Mouse (Mus musculus): ENCODE results near the gene Vkorc1l1. TPM values are rescaled to one million over a fixed set of nuclear protein-coding genes. Genes with fewer than 3 reads are reported as not detected.
"Not testable (repeated sequence)": the region's sequence is repeated elsewhere in the genome, so short reads cannot be mapped to it uniquely, and the experiment has no call there.

Gene Vkorc1l1
- total RNA-seq (2017), result 39.8 and 42.5 TPM in 2 replicates

DNA sequence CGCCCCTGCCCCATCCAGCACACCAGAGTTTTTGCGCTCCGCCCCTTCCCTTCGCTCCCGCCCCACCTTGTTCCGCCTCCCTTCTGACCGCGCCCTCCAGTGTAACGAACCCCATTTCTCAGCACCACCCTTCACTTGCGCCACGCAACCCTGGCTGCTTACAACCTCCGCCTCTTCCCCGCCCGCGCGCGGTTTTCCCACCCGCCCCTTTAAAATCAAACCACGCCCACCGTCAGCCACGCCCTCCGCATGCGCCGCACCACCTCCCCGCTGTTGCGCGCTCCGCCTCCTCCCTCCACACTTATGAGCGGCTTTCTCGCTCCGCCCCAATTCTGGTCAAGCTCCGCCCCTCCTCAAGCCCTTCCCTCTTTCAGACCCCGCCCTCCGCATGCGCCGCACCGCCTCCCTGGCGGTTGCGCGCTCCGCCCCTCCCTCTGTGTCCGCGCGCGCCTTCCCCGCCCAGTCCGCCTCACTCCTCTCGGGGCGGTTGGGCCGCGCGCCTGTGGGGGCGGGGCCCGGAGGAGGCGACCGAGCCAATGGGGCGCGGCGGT is at the start of gene Vkorc1l1:
Gene Vkorc1l1, plus strand, starts transcription at position 476 of the 551 bp plus-strand sequence.
- peak; percentile 90 for ATAC-seq (replicated peaks; ENCODE audit: low read depth, poor library complexity, severe bottlenecking)

DNA sequence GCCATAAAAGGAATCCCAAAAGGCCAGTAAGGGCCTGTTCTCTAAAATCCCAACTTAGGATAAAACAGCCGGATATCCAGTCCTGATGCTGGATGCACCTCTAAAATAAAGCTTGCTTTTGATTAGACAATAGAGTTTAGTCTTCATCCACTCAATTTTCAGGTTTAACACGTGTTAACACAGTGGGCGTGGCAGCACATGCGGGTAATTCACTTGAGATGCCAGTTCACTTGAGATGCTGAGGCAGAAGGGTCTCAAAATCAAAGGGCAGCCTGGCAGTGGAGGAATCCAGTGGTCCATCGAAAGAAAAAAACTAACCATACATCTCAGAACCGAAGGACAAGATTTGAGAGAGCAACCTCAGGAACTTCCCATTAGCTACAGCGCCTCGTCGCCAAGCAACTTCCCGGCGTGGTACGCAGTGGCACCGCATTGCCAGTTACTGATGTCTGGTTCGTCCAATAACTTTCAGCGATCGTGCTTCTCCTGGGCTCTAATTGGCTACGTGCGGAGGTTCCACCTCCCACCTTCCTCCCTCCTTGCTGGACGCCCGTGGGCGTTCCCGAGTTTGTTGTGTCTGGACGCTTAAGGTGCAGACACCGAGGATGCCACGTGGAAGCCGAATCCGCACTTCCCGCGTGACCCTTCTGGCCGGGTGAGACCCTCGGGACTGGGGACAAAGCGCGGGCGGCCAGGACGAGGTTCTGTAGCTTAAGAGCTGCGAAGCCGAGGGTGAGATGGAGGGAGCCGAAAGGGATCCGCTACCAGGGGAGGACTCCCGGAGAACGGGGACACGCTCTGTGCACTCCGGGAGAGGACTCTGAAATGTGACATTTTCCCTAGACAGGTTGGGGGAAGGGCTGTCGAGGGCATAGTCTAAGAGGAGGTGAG is 46.3 kb upstream of the Vkorc1l1 start, which contains the start of gene Zbed5:
Gene Zbed5, plus strand, starts transcription at position 526 of the 891 bp plus-strand sequence.
- ATAC-seq (replicated peaks; ENCODE audit: low read depth, poor library complexity, severe bottlenecking), result peak; percentile 100

DNA sequence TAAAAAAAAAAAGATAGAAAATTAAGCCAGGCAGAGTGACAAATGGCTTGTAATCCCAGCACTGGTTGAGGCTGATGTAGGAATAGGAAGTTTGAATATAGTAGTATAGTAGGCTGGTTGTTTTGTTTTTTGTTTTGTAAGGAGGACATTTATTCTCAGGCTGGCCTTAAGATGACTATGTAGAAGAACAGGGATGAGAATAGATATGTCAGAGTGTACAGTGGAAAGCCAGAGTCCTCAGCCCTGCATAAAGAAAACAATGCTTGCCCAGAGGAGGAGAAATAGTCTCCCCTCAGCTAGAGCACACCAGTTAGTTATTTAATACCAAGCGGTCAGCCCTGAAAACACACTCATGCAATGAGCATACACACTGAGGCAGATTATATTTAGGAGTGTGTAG is 43.3 kb upstream of the Vkorc1l1 start, which contains the start of gene Phkg1:
Gene Phkg1, minus strand, starts transcription at position 101 of the 400 bp plus-strand sequence.
- no peak for ATAC-seq (replicated peaks; ENCODE audit: low read depth, poor library complexity, severe bottlenecking)

DNA sequence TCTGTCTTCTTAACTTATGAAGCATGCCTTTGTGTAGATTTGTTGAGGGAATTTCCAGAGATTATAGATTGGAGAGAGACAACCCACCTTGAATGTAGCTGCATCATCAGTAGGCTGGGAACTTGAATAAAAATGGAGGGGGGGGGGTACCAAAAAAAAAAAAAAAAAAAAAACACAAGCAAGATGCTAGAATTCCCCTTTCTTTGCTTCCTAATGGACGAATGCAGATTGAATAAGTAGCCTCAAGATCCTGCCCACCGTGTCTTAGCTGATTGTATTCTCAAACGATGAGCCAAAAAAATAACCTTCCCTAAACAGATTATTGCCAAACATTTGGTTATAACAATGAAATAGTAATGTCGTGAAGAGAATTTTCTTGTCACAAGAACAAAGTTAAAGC is 34.0 kb upstream of the Vkorc1l1 start:
- no peak for ATAC-seq (replicated peaks; ENCODE audit: low read depth, poor library complexity, severe bottlenecking)

DNA sequence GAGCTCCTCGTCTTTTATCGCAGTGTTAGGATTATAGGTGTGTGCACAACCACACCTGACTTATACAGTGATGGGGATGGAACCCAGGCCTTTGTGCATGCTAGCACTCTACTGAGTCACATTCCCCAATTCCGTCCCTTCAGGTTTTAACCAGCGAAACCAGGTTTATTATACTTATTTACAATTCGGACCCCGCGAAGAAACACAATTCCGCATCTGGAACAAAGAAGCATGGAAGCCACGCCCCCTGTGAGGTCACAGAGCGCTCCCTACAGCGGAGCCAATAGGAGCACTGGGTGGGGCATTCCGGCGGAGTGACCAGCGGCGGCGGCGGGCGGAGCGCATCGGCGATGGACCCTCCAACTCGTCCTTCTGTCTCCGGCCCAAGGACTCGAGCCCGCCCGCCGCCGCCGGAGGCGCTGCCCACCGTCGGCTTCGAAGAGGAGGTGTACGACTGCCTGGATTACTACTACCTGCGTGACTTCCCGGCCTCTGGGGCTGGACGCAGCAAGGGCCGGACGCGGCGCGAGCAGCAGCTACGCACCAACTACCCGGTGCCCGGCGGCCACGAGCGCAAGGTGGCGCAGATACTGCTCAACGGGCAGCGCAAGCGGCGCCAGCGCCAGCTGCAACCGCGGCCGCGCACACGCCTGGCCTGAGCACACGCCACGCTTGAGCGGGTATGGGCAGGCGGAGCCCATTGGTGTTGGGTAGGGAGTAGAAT is 33.4 kb upstream of the Vkorc1l1 start, which contains the start of gene Nupr1l:
Gene Nupr1l, plus strand, starts transcription at position 299 of the 724 bp plus-strand sequence.
- ATAC-seq (replicated peaks; ENCODE audit: low read depth, poor library complexity, severe bottlenecking), result peak; percentile 97

DNA sequence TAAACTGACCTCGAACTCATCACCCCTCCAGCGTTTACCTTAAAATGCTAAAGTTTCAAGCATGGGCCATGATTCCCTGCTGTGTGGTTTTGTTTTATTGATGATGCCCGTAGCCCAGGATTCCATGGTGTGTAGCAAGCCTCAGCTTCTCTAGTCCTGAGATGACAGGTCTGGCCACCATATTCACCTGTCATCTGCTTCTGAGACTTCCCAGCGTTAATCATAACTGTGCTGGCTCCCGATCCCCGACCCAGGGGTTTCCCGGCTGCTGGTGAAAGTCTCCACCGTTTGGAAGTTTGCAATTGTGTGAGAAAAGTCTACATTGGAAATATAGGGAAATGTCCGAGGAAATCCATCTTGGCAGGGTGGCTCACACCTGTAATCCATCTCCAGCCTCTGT is 32.6 kb upstream of the Vkorc1l1 start:
- no peak for ATAC-seq (replicated peaks; ENCODE audit: low read depth, poor library complexity, severe bottlenecking)

DNA sequence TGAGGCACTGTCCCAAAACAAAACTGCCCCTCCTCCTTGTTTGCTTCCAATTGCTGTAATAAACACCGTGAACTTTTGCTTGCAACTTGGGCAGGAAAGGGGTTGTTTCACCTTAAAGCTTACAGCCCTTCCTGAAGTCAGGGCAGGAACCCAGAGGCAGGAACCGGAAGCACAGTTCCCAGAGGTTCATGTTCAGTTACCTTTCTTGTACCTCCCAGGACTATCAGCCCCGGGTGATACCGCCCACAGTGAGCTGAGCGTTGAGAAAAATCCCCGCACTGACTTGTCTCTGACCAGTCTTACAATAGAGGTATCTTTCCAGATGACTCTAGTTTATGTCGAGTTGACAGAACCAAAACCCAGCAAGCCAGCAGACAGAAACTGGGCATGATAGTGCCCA is 32.2 kb upstream of the Vkorc1l1 start:
- no peak for ATAC-seq (replicated peaks; ENCODE audit: low read depth, poor library complexity, severe bottlenecking)

DNA sequence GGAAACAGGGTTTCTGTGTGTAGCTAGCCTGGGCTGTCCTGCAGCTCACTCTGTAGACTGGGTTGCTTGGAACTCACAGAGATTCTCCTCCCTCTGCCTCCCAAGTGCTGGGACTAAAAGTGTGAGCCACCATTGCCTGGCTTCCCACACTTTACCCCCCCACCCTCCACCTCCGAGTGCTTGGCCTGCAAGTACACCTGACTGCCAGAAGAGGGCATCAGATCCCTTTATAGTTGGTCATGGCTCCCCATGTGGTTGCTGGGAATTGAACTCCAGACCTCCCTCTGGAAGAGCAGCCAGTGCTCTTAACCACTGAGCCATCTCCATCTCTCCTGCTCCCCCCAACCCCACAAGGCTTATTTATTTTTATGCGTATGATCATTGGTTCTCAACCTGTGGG is 27.7 kb upstream of the Vkorc1l1 start:
- ATAC-seq (replicated peaks; ENCODE audit: low read depth, poor library complexity, severe bottlenecking), result peak; percentile 88

DNA sequence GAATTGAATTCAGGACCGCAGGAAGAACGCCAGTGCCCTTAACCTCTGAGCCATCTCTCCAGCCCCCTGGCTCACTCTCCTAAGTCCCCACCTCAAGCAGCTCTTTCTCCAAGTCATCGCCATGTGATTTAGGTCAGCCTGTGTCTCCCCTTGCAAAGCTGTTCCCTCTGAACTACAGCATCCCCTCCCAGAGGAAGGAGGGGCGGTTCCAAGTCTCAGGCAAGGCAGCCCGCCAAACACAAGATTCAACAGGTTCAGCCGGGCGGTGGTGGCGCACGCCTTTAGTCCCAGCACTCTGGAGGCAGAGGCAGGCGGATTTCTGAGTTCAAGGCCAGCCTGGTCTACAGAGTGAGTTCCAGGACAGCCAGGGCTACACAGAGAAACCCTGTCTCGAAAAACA is 26.3 kb upstream of the Vkorc1l1 start:
- ATAC-seq (replicated peaks; ENCODE audit: low read depth, poor library complexity, severe bottlenecking), result not testable (repeated sequence)

DNA sequence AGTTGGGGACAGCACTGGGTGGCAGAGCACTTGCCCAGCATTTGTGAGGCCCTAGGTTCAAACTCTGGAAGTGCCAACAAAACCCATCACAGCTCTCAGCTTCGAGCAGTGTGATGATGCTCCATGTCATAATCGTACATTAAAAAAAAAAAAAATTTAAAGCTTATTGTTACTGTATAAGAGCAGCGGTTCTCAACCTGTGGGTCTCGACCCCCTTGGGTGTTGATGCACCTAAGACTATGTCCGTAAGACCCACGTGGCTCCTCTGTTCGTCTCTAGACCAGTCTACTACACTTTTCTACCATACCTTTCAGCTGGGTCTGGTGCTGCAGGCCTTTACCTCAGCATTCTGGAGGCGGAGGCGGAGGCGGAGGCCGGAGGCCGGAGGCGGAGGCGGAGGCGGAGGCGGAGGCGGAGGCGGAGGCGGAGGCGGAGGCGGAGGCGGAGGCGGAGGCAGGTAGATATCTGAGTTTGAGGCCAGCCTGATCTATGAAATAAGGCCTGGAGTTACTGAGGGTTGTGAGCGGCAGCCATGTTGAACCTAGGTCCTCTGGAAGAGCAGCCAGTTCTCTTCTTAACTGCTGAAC is 23.6 kb upstream of the Vkorc1l1 start:
- ATAC-seq (replicated peaks; ENCODE audit: low read depth, poor library complexity, severe bottlenecking), result no peak

DNA sequence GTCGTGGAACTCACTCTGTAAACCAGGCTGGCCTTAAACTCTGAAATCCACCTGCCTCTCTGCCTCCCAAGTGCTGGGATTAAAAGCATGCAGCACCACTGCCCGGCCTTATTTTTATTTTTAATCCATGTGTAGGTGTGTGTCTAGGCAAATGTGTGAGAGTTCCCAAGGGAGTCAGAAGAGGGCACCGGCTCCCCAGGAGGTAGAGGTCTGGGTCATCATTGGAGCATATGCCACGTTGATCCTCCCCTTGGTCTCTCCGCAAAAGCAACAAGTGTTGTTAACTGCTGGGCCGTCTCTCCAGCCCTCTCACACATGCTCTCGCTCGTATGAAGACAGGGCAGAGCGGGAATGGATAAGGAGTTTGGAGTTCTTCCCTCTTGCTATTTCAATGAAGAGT is 23.0 kb upstream of the Vkorc1l1 start:
- no peak for ATAC-seq (replicated peaks; ENCODE audit: low read depth, poor library complexity, severe bottlenecking)

DNA sequence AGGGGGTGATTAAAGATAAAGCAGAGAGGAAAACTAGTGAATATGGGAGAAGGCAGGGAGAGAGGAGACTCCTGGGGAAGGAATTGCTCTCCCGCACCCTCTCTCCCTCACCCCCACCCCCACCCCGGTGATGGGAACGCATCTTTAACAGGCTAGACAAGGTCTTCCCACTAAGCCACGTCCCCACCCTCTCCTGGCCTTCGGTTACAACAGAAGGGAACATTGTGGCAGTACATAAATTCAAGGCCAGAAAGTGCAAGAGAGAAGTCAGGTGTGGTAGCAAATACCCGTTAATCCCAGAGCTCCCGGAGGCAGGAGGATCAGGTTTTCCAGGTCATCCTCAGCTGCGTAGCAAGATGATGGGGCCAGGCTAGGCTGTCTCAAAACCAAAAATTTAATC is 22.4 kb upstream of the Vkorc1l1 start:
- ATAC-seq (replicated peaks; ENCODE audit: low read depth, poor library complexity, severe bottlenecking), result no peak

DNA sequence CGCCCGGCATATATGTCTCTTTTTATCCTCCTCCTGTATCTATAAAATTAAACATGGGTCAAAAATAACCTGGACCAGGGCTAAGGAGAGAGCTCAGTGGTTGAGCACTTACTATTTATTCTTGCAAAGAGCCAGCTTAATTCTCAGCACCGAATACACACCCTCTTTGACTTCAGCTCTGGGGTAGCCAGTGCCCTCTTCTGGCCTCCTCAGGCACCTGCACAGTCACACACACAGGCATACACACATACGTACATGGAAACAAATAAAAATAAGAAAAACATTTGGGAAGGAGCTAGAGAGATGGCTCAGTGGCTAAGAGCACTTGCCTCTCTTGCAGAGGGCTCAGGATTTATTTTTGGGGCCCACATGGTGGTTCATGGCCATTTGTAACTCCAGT is 19.8 kb upstream of the Vkorc1l1 start:
- ATAC-seq (replicated peaks; ENCODE audit: low read depth, poor library complexity, severe bottlenecking), result no peak

DNA sequence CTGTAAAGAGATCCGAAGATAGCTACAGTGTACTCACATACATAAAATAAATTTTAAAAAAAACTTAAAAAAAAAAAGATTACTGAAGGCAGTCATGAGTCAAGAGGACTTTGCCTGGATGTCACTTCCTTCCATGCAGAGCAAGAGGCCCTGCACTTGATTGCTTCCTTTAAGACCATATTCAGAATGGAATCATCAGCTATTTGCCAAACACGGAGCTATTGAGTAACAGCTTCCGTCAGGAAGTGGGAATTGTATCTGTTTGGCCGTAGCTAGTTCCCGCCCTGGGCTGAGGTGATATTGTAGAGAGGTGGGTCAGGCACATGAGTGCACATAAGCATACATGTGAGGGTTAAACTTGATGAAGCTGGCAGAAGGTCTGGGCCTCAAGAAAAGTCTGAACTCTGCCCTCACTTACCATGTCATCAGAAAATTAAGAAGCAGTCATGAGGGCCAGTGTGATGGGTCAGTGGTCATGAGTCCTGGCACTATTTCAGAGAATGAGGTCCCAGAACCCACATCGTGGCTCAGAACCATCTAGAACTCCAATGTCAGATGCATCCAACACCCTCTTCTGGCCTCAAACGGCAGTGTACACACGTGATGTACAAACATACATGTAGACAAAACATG is 16.8 kb upstream of the Vkorc1l1 start:
- ATAC-seq (replicated peaks; ENCODE audit: low read depth, poor library complexity, severe bottlenecking), result no peak

DNA sequence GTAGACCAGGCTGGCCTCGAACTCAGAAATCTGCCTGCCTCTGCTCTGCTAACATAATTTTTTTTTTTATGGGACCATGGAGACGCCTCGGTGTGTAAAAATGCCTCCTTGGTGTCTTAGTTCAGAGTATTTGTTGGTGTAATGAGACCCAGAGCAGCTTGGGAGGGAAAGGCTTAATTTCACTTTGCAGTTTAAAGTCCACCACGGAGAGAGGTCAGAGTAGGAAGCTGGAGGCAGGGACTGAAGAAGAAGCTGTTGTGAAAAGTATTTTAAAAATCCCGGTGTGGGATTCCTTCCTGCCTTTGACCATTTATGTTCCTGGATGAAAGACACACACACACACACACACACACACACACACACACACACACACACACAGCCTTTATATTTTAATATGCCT is 15.8 kb upstream of the Vkorc1l1 start:
- ATAC-seq (replicated peaks; ENCODE audit: low read depth, poor library complexity, severe bottlenecking), result no peak

DNA sequence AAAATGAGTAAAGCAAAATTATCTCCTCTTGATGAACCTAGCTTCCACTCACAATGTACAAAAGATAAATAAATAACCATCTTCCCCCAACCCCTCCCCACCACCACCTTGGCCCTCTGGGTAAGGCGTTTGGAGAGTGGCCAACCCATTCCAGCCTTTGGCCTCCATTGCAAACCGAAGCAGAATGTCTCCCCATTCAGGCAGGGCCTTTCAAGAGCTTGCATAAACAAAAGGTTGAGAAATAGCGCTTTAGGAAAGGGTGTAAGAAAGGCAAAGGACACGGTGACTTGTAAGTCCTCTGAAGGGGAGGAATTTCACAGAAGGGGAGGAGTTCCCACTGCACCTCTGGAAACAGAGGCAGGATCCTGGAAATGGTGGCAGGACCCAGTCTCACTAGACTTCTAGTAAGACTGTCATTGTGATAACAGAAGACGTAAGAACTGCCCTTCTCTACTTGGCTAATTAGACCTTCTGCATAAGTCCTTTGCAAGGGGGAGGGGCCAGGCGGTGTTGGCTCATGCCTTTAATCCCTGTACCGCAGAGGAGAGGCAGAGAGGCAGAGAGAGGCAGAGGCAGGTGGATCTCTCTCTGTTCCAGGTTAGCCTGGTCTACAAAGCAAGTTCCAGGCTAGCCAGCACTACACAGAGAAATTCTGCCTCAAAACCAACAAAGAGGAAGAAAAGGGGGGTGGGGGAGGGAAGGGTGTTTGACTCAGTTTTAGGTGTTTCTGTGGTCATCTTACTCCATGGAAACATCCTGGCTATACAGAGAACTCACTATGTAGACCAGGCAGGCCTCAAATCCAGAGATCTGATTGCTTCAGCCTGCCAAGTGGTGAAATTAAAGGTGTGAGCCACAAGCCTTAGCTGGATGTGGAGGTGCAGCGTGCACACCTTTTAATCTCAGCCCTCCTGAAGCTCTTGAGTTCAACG is 11.6 kb upstream of the Vkorc1l1 start:
- no peak for ATAC-seq (replicated peaks; ENCODE audit: low read depth, poor library complexity, severe bottlenecking)

DNA sequence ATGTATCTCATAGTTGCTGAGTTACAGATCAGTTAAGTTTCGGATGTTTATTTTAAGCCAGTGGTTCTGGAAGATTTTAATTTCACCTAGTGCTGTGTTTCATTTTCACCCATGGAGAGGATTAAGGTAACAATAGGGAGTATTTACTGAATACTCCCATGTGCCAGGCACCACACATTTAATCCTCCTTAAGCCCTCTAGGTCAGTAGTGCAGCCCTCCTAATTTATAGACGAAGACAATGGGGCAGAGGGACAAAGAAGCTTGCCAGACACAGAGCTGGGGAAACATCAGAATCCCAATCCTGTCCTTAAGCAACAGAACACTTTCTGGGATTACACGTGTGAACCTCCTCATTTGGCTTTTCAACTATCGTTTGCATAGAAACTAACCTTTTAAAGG is 4.8 kb upstream of the Vkorc1l1 start:
- ATAC-seq (replicated peaks; ENCODE audit: low read depth, poor library complexity, severe bottlenecking), result no peak

DNA sequence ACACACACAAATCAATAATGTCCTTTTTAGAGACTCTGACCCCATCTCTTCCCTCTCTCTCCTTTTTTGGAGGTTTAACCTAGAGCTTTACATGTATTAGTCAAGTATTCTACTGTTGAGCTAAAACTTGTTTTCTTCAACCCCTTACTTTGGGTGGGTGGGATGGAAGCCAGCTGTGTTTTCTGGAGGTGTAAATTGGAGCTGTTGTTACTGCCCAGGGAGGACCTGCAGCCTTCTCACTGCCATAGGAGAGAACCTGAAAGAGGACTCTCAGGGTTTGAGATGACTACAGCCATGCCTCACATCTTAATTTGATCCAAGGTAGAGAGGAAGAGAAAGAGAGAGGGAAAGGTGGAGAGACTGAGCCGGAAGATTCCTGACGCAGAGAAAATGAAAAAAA is 1.5 kb upstream of the Vkorc1l1 start:
- no peak for ATAC-seq (replicated peaks; ENCODE audit: low read depth, poor library complexity, severe bottlenecking)

All from common myeloid progenitor, adult 5-6 weeks (primary cell).